Mouse (Mus musculus) embryonic facial prominence, embryonic 13.5 days (tissue): ENCODE results near the gene Nav2. TPM values are rescaled to one million over a fixed set of nuclear protein-coding genes. Genes with fewer than 3 reads are reported as not detected.

Source experiments
- ATAC-seq: fragments of 200-750 bp; cut with Nextera tagmentation; 2 replicates; pipeline ENCODE4 v1.8.0; 2017; ENCODE audit warnings: low read depth; ENCODE audit not compliant: insufficient number of reproducible peaks, insufficient read depth, low FRiP score, low TSS enrichment
- H3K27ac ChIP-seq: fragments of 300-500 bp; sonication (generic); 2 replicates; pipeline ENCODE4 v1.5.1; 2015; ENCODE audit warnings: moderate library complexity, mild to moderate bottlenecking, inconsistent platforms
- H3K27me3 ChIP-seq: fragments of 300-500 bp; sonication (generic); 2 replicates; pipeline ENCODE4 v1.6.1; 2015; ENCODE audit warnings: mild to moderate bottlenecking, inconsistent platforms
- H3K36me3 ChIP-seq: fragments of 300-500 bp; sonication (generic); 2 replicates; pipeline ENCODE4 v1.6.1; 2015; ENCODE audit warnings: mild to moderate bottlenecking, inconsistent platforms
- H3K4me1 ChIP-seq: fragments of 300-500 bp; sonication (generic); 2 replicates; pipeline ENCODE4 v1.6.1; 2015; ENCODE audit warnings: inconsistent platforms
- H3K4me2 ChIP-seq: fragments of 300-500 bp; sonication (generic); 2 replicates; pipeline ENCODE4 v1.6.1; 2015; ENCODE audit warnings: moderate library complexity, mild to moderate bottlenecking, inconsistent platforms
- H3K4me3 ChIP-seq: fragments of 300-500 bp; sonication (generic); 2 replicates; pipeline ENCODE4 v1.5.1; 2015; ENCODE audit warnings: mild to moderate bottlenecking, inconsistent platforms
- H3K9ac ChIP-seq: fragments of 300-500 bp; sonication (generic); 2 replicates; pipeline ENCODE4 v1.6.1; 2015; ENCODE audit warnings: mild to moderate bottlenecking, inconsistent platforms
- H3K9me3 ChIP-seq: fragments of 300-500 bp; sonication (generic); 2 replicates; pipeline ENCODE4 v1.6.1; 2016; ENCODE audit warnings: inconsistent platforms
- WGBS: fragments of 180-500 bp; shearing (Covaris S2); methylation state at CpG from one replicate; pipeline ENCODE4 v1.1.7; 2015; ENCODE audit warnings: mixed read lengths; 5-methylcytosine and 5-hydroxymethylcytosine counted together
- polyA plus RNA-seq: library from polyadenylated mRNA; unstranded; fragments of >200 nt; fragmentation: Nextera tagmentation; extraction: Ambion mirVana; gene quantifications from 2 replicates; pipeline ENCODE4 v1.2.1, GENCODE M21; 2015

Gene Nav2
- polyA plus RNA-seq, 1 experiment from 2014 or later: 22.1 TPM

- H3K36me3 ChIP-seq: no peaks in the 10 kb centered on the region
- H3K9me3 ChIP-seq: no peaks in the 10 kb centered on the region
- no peak overlapping the region for H3K4me3 ChIP-seq
- no peak for ATAC-seq
- H3K9ac ChIP-seq: no peak overlapping the region
- H3K27ac ChIP-seq: peak overlapping the region; percentile 66
- WGBS: 65% methylated on average over 9 of the region's 9 CpGs
- H3K4me1 ChIP-seq: peaks cover 24% of the 10 kb centered on the region
- H3K27me3 ChIP-seq: 0 out of 2 replicates have a peak, but pooled peaks cover 4% of the 10 kb centered on the region
- H3K4me2 ChIP-seq: no peak overlapping the region
These were observed 499.2 kb downstream of the Nav2 start for GRCm38 (mm10) chr7:49407688-49408087.

- H3K27ac ChIP-seq: no peak overlapping the region
- H3K9me3 ChIP-seq: no peaks in the 10 kb centered on the region
- H3K9ac ChIP-seq: no peak overlapping the region
- H3K4me3 ChIP-seq: no peak overlapping the region
- no peaks in the 10 kb centered on the region for H3K36me3 ChIP-seq
- H3K4me2 ChIP-seq: no peak overlapping the region
- WGBS: 88% methylated on average over 7 of the region's 7 CpGs
- ATAC-seq: no peak
- H3K27me3 ChIP-seq: 0 out of 2 replicates have a peak, but pooled peaks cover 4% of the 10 kb centered on the region
- peaks cover 24% of the 10 kb centered on the region for H3K4me1 ChIP-seq
These were observed 500.1 kb downstream of the Nav2 start for GRCm38 (mm10) chr7:49408625-49409024.

- no peaks in the 10 kb centered on the region for H3K9me3 ChIP-seq
- H3K4me1 ChIP-seq: peaks cover 28% of the 10 kb centered on the region
- WGBS: 84% methylated on average over 3 of the region's 3 CpGs
- H3K9ac ChIP-seq: no peak overlapping the region
- no peaks in the 10 kb centered on the region for H3K36me3 ChIP-seq
- no peak overlapping the region for H3K27ac ChIP-seq
- H3K4me2 ChIP-seq: no peak overlapping the region
- 0 out of 2 replicates have a peak, but pooled peaks cover 4% of the 10 kb centered on the region for H3K27me3 ChIP-seq
- no peak for ATAC-seq
- no peak overlapping the region for H3K4me3 ChIP-seq
These were observed 500.7 kb downstream of the Nav2 start for GRCm38 (mm10) chr7:49409265-49409664.

GRCm38 (mm10) chr7:49410188-49410587 is 501.7 kb downstream of the Nav2 start:
- H3K4me1 ChIP-seq: peaks cover 37% of the 10 kb centered on the region
- no peak overlapping the region for H3K27ac ChIP-seq
- WGBS: 89% methylated on average over 5 of the region's 5 CpGs
- no peaks in the 10 kb centered on the region for H3K36me3 ChIP-seq
- H3K9me3 ChIP-seq: no peaks in the 10 kb centered on the region
- ATAC-seq: no peak
- 0 out of 2 replicates have a peak, but pooled peaks cover 4% of the 10 kb centered on the region for H3K27me3 ChIP-seq
- no peak overlapping the region for H3K4me2 ChIP-seq
- no peak overlapping the region for H3K4me3 ChIP-seq
- no peak overlapping the region for H3K9ac ChIP-seq

- no peaks in the 10 kb centered on the region for H3K36me3 ChIP-seq
- no peak overlapping the region for H3K27ac ChIP-seq
- ATAC-seq: no peak
- H3K9me3 ChIP-seq: no peaks in the 10 kb centered on the region
- 87% methylated on average over 4 of the region's 4 CpGs for WGBS
- no peak overlapping the region for H3K4me2 ChIP-seq
- 0 out of 2 replicates have a peak, but pooled peaks cover 4% of the 10 kb centered on the region for H3K27me3 ChIP-seq
- H3K4me3 ChIP-seq: no peak overlapping the region
- H3K9ac ChIP-seq: no peak overlapping the region
- peaks cover 44% of the 10 kb centered on the region for H3K4me1 ChIP-seq
These were observed 502.4 kb downstream of the Nav2 start for GRCm38 (mm10) chr7:49410892-49411291.

- H3K4me1 ChIP-seq: peaks cover 42% of the 10 kb centered on the region
- H3K36me3 ChIP-seq: no peaks in the 10 kb centered on the region
- no peak overlapping the region for H3K4me2 ChIP-seq
- no peaks in the 10 kb centered on the region for H3K9me3 ChIP-seq
- no peak overlapping the region for H3K27ac ChIP-seq
- no peak for ATAC-seq
- no peak overlapping the region for H3K4me3 ChIP-seq
- 0 out of 2 replicates have a peak, but pooled peaks cover 4% of the 10 kb centered on the region for H3K27me3 ChIP-seq
- 76% methylated on average over 9 of the region's 9 CpGs for WGBS
- H3K9ac ChIP-seq: no peak overlapping the region
These were observed 503.3 kb downstream of the Nav2 start for GRCm38 (mm10) chr7:49411803-49412202.

- no peak overlapping the region for H3K4me2 ChIP-seq
- no peaks in the 10 kb centered on the region for H3K9me3 ChIP-seq
- no peak for ATAC-seq
- no peaks in the 10 kb centered on the region for H3K27me3 ChIP-seq
- no peak overlapping the region for H3K4me3 ChIP-seq
- no peak overlapping the region for H3K27ac ChIP-seq
- no peak overlapping the region for H3K9ac ChIP-seq
- 53% methylated on average over 7 of the region's 7 CpGs for WGBS
- H3K4me1 ChIP-seq: peaks cover 41% of the 10 kb centered on the region
- no peaks in the 10 kb centered on the region for H3K36me3 ChIP-seq
These were observed 506.6 kb downstream of the Nav2 start for GRCm38 (mm10) chr7:49415131-49415530.

GRCm38 (mm10) chr7:49415716-49416115 is 507.2 kb downstream of the Nav2 start:
- Histone ChIP-seq H3K4me1 (peaks cover 47% of the 10 kb centered on the region), H3K4me3 (no peak overlapping the region), H3K4me2 (no peak overlapping the region), H3K9me3 (no peaks in the 10 kb centered on the region), H3K27ac (no peak overlapping the region), H3K36me3 (no peaks in the 10 kb centered on the region), H3K9ac (no peak overlapping the region), H3K27me3 (no peaks in the 10 kb centered on the region)
- no peak for ATAC-seq
- WGBS: 85% methylated on average over 12 of the region's 12 CpGs

GRCm38 (mm10) chr7:49418841-49419240 is 510.3 kb downstream of the Nav2 start:
- Histone ChIP-seq H3K4me1 (peaks cover 49% of the 10 kb centered on the region), H3K4me2 (no peak overlapping the region), H3K27me3 (no peaks in the 10 kb centered on the region), H3K27ac (peak overlapping the region; percentile 39; the same call in 1 of the 2 replicates), H3K36me3 (no peaks in the 10 kb centered on the region), H3K9ac (no peak overlapping the region), H3K9me3 (no peaks in the 10 kb centered on the region), H3K4me3 (no peak overlapping the region)
- 38% methylated on average over 13 of the region's 13 CpGs for WGBS
- ATAC-seq: no peak

- Histone ChIP-seq H3K27ac (no peak overlapping the region; the same call in 1 of the 2 replicates), H3K4me1 (peaks cover 35% of the 10 kb centered on the region), H3K9me3 (no peaks in the 10 kb centered on the region), H3K36me3 (no peaks in the 10 kb centered on the region), H3K9ac (no peak overlapping the region), H3K4me2 (no peak overlapping the region), H3K4me3 (no peak overlapping the region), H3K27me3 (no peaks in the 10 kb centered on the region)
- WGBS: 75% methylated on average over 17 of the region's 17 CpGs
- ATAC-seq: 0 out of 2 replicates have a peak, but pooled peaks have one; percentile 10
These were observed 511.8 kb downstream of the Nav2 start for GRCm38 (mm10) chr7:49420139-49420802.

- 62% methylated on average over 4 of the region's 4 CpGs for WGBS
- H3K4me2 ChIP-seq: no peak overlapping the region
- no peak overlapping the region for H3K27ac ChIP-seq
- H3K9me3 ChIP-seq: no peaks in the 10 kb centered on the region
- no peaks in the 10 kb centered on the region for H3K27me3 ChIP-seq
- no peak overlapping the region for H3K4me3 ChIP-seq
- no peaks in the 10 kb centered on the region for H3K36me3 ChIP-seq
- peaks cover 33% of the 10 kb centered on the region for H3K4me1 ChIP-seq
- H3K9ac ChIP-seq: no peak overlapping the region
- no peak for ATAC-seq
These were observed 512.7 kb downstream of the Nav2 start for GRCm38 (mm10) chr7:49421261-49421660.

GRCm38 (mm10) chr7:49423943-49424342 is 515.4 kb downstream of the Nav2 start:
- Histone ChIP-seq H3K36me3 (no peaks in the 10 kb centered on the region), H3K27ac (no peak overlapping the region), H3K9ac (no peak overlapping the region), H3K27me3 (no peaks in the 10 kb centered on the region), H3K4me3 (no peak overlapping the region), H3K4me1 (peaks cover 24% of the 10 kb centered on the region), H3K4me2 (no peak overlapping the region), H3K9me3 (no peaks in the 10 kb centered on the region)
- ATAC-seq: no peak
- WGBS: 87% methylated on average over 6 of the region's 6 CpGs
